Mouse (Mus musculus) limb, embryonic 12.5 days (tissue): Measurements from ENCODE around the gene Arhgef9. TPM values are rescaled to one million over a fixed set of nuclear protein-coding genes. Genes with fewer than 3 reads are reported as not detected.

Experiments used
- ATAC-seq: fragments of 200-750 bp; cut with Nextera tagmentation; 2 replicates; pipeline ENCODE4 v1.8.0; 2017; ENCODE audit warnings: low read depth, moderate TSS enrichment; ENCODE audit not compliant: insufficient number of reproducible peaks, insufficient read depth, low FRiP score, low TSS enrichment
- H3K27ac ChIP-seq: fragments of 300-500 bp; sonication (generic); 2 replicates; pipeline ENCODE4 v1.5.1; 2016; ENCODE audit warnings: mild to moderate bottlenecking, moderate library complexity
- H3K27me3 ChIP-seq: fragments of 300-500 bp; sonication (generic); 2 replicates; pipeline ENCODE4 v1.6.1; 2016; ENCODE audit warnings: mild to moderate bottlenecking, moderate library complexity
- H3K36me3 ChIP-seq: fragments of 300-500 bp; sonication (generic); 2 replicates; pipeline ENCODE4 v1.6.1; 2016; ENCODE audit warnings: mild to moderate bottlenecking, moderate library complexity
- H3K4me1 ChIP-seq: fragments of 300-500 bp; sonication (generic); replicated peaks from 2 replicates; pipeline ENCODE4 v1.6.1; 2016
- H3K4me2 ChIP-seq: fragments of 300-500 bp; sonication (generic); 2 replicates; pipeline ENCODE4 v1.6.1; 2016; ENCODE audit warnings: mild to moderate bottlenecking, moderate library complexity
- H3K4me3 ChIP-seq: fragments of 300-500 bp; sonication (generic); replicated peaks from 2 replicates; pipeline ENCODE4 v1.5.1; 2016; ENCODE audit warnings: mild to moderate bottlenecking
- H3K9ac ChIP-seq: fragments of 300-500 bp; sonication (generic); replicated peaks from 2 replicates; pipeline ENCODE4 v1.6.1; 2016; ENCODE audit warnings: mild to moderate bottlenecking, moderate library complexity
- H3K9me3 ChIP-seq: fragments of 300-500 bp; sonication (generic); 2 replicates; pipeline ENCODE4 v1.6.1; 2016; ENCODE audit warnings: mild to moderate bottlenecking, moderate library complexity
- WGBS: fragments of 180-500 bp; shearing (Covaris S2); methylation state at CpG from one replicate; pipeline ENCODE4 v1.1.7; 2016; 5-methylcytosine and 5-hydroxymethylcytosine counted together
- polyA plus RNA-seq: library from polyadenylated mRNA; unstranded; fragments of >200 nt; fragmentation: Nextera tagmentation; extraction: Ambion mirVana; gene quantifications from 2 replicates; pipeline ENCODE4 v1.2.1, GENCODE M21; 2016

The Arhgef9 gene
- polyA plus RNA-seq: 17.0 and 17.1 TPM in 2 replicates

DNA sequence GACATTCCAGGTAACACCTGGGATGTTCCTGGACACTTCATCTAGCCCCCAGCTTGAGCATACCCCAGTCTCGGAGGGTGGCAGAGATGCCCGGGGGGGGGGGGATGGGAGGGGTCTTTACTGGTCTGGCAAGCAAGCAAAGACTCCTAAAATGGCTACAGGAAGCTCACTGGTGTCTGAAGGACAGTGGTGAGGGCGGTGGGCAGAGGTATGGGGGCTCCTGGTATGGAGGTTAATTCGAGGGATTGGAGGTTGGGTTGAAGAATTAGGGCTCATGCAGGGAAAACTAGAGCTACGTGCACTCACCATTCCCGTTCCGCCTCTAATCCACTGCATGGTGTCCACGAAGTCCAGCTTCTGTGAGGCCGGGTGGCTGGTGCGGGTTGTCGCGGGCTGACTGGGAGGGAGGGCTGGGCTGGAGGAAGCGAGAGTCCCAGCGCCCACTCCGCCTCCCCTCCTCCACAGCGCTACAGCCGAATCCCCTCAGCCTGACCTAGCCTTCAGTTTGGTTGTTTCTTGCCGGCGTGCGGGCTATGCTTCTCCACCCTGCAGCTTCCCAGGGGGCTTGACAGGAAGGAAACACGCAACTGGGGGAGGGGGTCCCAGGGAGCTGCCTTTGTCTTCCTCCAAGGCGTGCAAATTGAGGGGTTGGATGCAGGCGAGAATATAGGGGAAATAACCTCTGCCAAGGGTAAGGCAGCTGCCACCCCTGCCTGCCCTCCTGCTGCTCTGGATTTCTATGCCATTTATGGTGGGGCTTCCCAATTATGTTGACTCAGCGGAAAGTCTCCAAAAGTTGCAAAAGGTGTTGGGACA, at the start of gene Arhgef9:
Gene Arhgef9 (minus strand): TSS at position 753 of the 816 bp plus-strand sequence.
- peak within 1 kb of the TSS; percentile 45 for H3K9ac ChIP-seq
- peak; percentile 75 for ATAC-seq
- H3K27me3 ChIP-seq: peaks cover 17% of the 10 kb centered on the region
- 20% methylated on average over 23 of the region's 24 CpGs for WGBS
- H3K9me3 ChIP-seq: no peaks in the 10 kb centered on the region
- no peaks in the 10 kb centered on the region for H3K36me3 ChIP-seq
- 0 out of 2 replicates have a peak within 1 kb of the TSS, but pooled peaks have one; percentile 17 for H3K27ac ChIP-seq
- H3K4me3 ChIP-seq: peak within 1 kb of the TSS; percentile 42
- H3K4me1 ChIP-seq: no peaks in the 10 kb centered on the region
- peak within 1 kb of the TSS; percentile 58 for H3K4me2 ChIP-seq

DNA sequence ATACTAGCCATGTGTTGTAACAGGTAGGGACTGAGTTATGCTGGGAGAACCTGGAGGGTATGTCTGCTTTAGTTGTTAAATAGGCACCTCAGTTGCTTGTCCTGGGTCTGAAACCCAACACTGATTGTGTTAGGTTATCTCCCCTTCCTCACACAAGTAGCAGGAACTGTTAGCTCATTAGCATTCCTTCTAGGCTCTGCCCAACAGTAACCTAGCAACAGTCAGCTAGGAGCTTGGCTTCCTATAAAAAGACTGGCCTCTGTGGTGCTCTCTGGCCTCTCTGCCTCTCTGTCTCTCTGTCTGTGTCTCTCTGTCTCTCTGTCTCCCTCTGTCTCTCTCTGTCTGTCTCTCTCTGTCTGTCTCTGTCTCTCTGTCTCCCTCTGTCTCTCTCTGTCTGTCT, 42.2 kb upstream of the Arhgef9 start:
- no peak overlapping the region for H3K4me3 ChIP-seq
- H3K9me3 ChIP-seq: no peaks in the 10 kb centered on the region
- no peak for ATAC-seq
- H3K4me1 ChIP-seq: no peaks in the 10 kb centered on the region
- H3K27me3 ChIP-seq: no peaks in the 10 kb centered on the region
- no peak overlapping the region for H3K4me2 ChIP-seq
- no peak overlapping the region for H3K27ac ChIP-seq
- H3K9ac ChIP-seq: no peak overlapping the region
- no peaks in the 10 kb centered on the region for H3K36me3 ChIP-seq

DNA sequence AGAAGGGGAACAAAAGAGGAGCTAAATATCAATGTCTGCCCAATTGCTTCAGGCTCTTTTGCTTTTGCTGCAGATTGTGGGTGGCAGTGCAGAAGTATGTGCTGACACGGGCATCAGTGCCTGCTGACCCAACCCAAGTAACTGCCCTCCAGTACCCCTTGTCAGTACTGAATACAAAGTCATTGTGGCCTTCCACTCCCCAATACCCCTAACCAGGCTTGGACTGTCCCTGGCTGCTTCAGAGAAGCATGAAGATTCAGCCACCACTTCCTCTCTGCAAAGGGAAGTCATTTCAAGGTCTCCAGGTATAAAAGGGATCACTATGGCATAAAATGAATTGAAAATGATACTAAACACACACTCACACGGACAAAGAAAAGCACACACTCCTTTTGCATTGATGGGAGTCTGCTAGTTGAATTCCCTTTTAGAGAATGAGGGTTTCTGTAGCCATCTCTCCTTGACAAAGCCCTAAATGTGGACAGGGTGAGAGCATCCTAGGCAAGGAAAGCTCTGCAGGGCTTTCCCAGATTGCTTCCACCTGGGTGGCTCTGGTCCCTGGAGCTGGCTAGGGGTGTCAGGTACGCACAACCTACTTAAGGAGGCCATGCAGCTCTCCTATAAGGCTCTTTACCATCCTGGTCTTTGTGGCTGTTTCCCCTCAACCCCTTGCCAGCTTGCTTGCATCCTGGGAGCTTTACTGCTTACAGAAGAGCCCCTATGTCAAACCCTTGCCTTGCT, 1.1 kb downstream of the Arhgef9 start:
- Histone ChIP-seq H3K27ac (no peak overlapping the region), H3K36me3 (no peaks in the 10 kb centered on the region), H3K9ac (peak overlapping the region; percentile 45), H3K4me1 (no peaks in the 10 kb centered on the region), H3K27me3 (peaks cover 17% of the 10 kb centered on the region), H3K9me3 (no peaks in the 10 kb centered on the region), H3K4me2 (peak overlapping the region; percentile 58), H3K4me3 (peak overlapping the region; percentile 42)
- WGBS: 55% methylated on average over 3 of the region's 3 CpGs
- ATAC-seq: no peak

DNA sequence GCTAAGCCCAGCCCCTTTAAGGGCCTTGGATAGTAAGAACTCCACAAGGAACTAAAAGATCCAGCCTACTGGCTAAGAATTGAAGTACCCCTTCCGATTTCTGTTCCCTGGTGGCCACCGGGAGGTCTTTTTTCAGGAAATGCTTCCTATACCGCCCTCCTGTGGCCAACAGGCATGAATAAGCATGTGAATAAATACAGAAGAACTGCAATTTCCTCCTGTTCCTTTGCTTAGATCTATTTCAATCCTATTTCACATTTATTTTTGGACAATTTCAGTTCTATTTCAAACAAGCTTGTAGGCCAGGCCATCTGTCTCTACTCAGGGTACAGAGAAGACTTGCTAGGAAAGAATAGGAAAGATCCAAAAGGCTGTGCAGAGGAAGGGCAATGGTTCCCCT, 20.7 kb downstream of the Arhgef9 start:
- Histone ChIP-seq H3K27ac (no peak overlapping the region), H3K4me3 (no peak overlapping the region), H3K27me3 (0 out of 2 replicates have a peak, but pooled peaks cover 2% of the 10 kb centered on the region), H3K9ac (no peak overlapping the region), H3K9me3 (no peaks in the 10 kb centered on the region), H3K36me3 (no peaks in the 10 kb centered on the region), H3K4me1 (no peaks in the 10 kb centered on the region), H3K4me2 (no peak overlapping the region)
- no peak for ATAC-seq
- 8% methylated on average over 3 of the region's 3 CpGs for WGBS

DNA sequence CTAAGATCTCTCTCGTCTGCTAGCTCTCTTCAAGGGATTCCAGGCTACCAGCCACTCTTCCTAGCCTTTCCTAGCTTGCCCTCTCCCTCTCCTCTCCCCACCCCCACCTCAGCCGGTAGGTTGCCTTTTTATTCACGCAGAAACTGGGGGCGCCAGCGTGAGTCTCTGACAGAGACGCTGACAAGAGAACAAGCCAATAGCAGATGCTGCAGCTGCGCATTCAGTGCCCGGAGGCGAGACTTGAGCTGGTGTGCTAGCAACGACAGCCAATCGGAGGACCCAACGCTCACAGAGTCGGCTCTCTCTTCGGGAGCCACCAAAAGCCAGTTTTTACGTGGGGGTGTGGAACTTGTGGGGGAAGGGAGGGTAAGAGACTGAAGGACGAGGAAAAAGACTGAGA, 30.3 kb downstream of the Arhgef9 start:
- peak overlapping the region; percentile 76 for H3K27ac ChIP-seq
- no peaks in the 10 kb centered on the region for H3K4me1 ChIP-seq
- peak; percentile 99 for ATAC-seq
- H3K9me3 ChIP-seq: no peaks in the 10 kb centered on the region
- H3K9ac ChIP-seq: peak overlapping the region; percentile 51
- H3K27me3 ChIP-seq: peaks cover 12% of the 10 kb centered on the region; the same call in 1 of the 2 replicates
- no peaks in the 10 kb centered on the region for H3K36me3 ChIP-seq
- H3K4me2 ChIP-seq: peak overlapping the region; percentile 66
- peak overlapping the region; percentile 43 for H3K4me3 ChIP-seq
- WGBS: 17% methylated on average over 16 of the region's 16 CpGs

DNA sequence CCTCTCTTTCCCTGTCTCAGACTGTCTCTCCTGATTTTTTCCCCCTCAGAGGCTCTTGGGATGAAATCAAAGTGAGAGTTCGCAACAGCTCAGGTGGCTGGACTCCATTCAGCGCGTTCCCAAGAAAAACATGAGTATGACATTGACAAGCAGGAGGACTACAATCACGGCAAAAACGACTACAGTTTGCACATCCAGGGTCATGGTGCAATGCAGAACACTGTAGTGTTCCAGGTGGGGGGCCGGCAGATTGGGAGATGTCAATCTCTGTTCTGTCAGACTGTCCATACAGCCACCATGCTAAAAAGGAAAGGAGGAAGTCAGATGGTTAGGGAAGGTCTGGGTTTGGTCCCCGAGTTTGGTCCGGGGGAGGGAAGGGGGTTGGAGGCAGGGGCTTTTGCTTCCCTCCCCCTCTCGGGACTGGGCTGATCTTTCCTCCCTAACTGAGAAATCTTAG, 31.0 kb downstream of the Arhgef9 start:
- no peaks in the 10 kb centered on the region for H3K36me3 ChIP-seq
- H3K4me2 ChIP-seq: peak overlapping the region; percentile 66
- H3K9me3 ChIP-seq: no peaks in the 10 kb centered on the region
- H3K27ac ChIP-seq: peak overlapping the region; percentile 76
- 23% methylated on average over 9 of the region's 9 CpGs for WGBS
- H3K4me3 ChIP-seq: peak overlapping the region; percentile 43
- ATAC-seq: peak; percentile 52; the same call in 1 of the 2 replicates
- H3K9ac ChIP-seq: peak overlapping the region; percentile 51
- H3K4me1 ChIP-seq: no peaks in the 10 kb centered on the region
- H3K27me3 ChIP-seq: peaks cover 12% of the 10 kb centered on the region; the same call in 1 of the 2 replicates

DNA sequence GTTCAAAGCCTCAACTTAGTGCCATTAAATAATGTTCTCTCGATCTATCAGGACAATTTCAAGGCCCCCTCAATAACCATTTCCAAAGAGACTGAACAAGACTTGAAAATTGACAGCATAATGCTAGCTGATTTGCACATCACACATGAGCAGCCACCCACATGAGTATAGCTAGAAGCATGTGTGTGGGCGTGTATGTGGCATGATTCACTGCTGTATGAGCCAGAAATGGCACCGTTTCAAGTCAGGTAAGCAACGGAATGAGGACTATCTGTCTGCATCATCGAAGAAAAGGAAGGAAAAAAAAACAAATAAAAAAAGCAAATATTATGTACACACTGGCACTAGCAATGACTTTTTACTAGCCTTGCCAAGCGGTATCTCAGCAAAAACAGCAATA, 32.5 kb downstream of the Arhgef9 start:
- Histone ChIP-seq H3K9ac (no peak overlapping the region), H3K27me3 (peaks cover 12% of the 10 kb centered on the region; the same call in 1 of the 2 replicates), H3K4me2 (peak overlapping the region; percentile 66), H3K4me3 (no peak overlapping the region), H3K4me1 (no peaks in the 10 kb centered on the region), H3K27ac (no peak overlapping the region), H3K36me3 (no peaks in the 10 kb centered on the region), H3K9me3 (no peaks in the 10 kb centered on the region)
- WGBS: 76% methylated on average over 6 of the region's 6 CpGs
- ATAC-seq: no peak

DNA sequence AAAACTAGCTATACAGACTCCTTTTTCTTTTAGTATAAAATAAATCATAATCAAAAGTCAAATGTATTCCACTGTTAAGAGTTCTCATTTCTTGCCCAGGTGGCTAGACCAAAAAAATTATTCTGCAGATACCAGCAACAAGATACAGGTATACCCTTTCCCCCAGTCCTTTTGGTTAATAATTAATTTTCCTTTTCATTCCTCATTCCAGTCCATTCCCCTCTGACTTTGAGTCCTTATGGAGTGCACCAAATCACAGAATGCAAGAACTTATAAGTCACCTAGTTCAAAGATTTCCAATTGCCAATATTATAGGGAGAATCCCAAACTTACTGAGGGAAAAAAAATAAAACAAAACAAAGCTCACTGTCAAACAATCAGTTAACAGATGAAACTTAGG, 33.2 kb downstream of the Arhgef9 start:
- Histone ChIP-seq H3K4me3 (no peak overlapping the region), H3K36me3 (no peaks in the 10 kb centered on the region), H3K27ac (no peak overlapping the region), H3K4me1 (no peaks in the 10 kb centered on the region), H3K9ac (no peak overlapping the region), H3K4me2 (no peak overlapping the region), H3K27me3 (peaks cover 12% of the 10 kb centered on the region; the same call in 1 of the 2 replicates), H3K9me3 (no peaks in the 10 kb centered on the region)
- ATAC-seq: no peak

DNA sequence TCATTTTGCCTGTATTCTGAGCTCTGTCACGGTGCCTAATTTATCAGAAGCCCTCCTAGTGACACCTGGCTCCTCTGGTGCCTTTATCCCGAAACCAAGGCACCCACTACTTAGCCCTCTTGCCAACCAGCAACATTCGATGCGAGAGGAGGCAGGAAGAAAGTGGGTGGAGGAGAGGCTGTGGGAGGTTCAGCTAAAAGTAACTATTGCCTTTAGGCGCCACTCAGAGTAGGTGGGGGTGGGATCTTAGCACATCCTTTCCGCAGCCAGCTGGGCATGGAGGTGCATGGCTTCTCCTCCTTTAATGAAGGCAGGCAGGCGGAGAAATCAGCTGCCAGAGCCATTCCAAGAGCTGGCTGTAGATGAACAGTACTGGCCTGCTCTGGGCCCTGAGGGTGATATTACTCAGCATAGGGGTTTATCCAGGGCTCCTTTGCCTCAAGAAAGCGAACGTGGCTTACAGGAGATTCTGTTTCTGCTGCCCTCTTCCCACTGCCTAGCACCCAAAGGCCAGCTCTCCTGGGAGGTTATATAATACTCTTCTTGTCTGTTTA, 39.7 kb downstream of the Arhgef9 start:
- no peak overlapping the region for H3K9ac ChIP-seq
- peaks cover 10% of the 10 kb centered on the region for H3K27me3 ChIP-seq
- no peak overlapping the region for H3K27ac ChIP-seq
- no peak overlapping the region for H3K4me2 ChIP-seq
- no peak overlapping the region for H3K4me3 ChIP-seq
- 39% methylated on average over 9 of the region's 9 CpGs for WGBS
- no peak for ATAC-seq
- no peaks in the 10 kb centered on the region for H3K9me3 ChIP-seq
- no peaks in the 10 kb centered on the region for H3K4me1 ChIP-seq
- H3K36me3 ChIP-seq: no peaks in the 10 kb centered on the region

DNA sequence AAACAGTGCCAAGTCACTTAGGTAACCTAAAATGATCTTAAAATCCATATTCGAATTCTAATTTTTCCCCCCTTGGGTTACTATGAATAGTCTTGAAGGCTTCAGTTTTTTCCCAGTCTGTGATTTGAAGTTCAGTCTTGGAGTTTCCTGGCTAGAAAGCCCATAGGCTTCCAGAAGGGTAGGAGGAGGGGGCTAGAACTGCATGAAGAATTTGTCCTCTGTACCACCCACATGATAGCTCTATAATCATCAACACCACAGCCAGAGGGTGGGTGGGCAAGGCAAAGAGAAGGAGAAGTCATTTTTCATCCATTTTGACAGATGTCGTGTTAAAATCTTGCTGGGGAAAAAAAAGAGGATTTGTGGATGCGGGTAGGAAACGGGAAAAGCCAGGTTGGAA, 58.0 kb downstream of the Arhgef9 start:
- 88% methylated on average over 4 of the region's 4 CpGs for WGBS
- no peaks in the 10 kb centered on the region for H3K9me3 ChIP-seq
- no peak overlapping the region for H3K4me3 ChIP-seq
- no peaks in the 10 kb centered on the region for H3K4me1 ChIP-seq
- H3K4me2 ChIP-seq: no peak overlapping the region
- no peak for ATAC-seq
- no peak overlapping the region for H3K9ac ChIP-seq
- peaks cover 15% of the 10 kb centered on the region for H3K27me3 ChIP-seq
- H3K36me3 ChIP-seq: no peaks in the 10 kb centered on the region
- H3K27ac ChIP-seq: no peak overlapping the region

DNA sequence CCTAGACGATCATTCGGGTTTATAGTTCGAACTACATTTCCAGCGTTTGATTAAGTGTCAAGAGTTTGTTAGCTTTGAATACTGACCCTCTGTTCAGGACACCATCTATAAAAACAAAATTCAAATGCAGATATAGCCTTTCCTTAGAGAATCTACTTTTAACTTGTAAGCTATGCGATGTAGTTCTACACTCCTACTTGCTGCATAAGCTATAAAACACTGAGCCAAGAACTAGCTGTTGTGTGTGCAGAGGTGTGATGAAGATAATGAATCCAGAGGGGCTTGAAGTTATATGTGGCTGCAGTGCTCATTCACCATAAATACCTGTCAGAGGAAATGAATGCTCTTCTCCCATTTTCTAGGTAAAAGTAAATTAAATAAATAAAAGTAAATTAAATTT, 63.2 kb downstream of the Arhgef9 start:
- 78% methylated on average over 5 of the region's 5 CpGs for WGBS
- ATAC-seq: no peak

More for the DNA sequence above, 63.2 kb downstream of the Arhgef9 start:
- no peak overlapping the region for H3K9ac ChIP-seq
- H3K4me3 ChIP-seq: no peak overlapping the region
- H3K27ac ChIP-seq: no peak overlapping the region
- no peaks in the 10 kb centered on the region for H3K9me3 ChIP-seq
- no peak overlapping the region for H3K4me2 ChIP-seq
- H3K4me1 ChIP-seq: no peaks in the 10 kb centered on the region
- no peaks in the 10 kb centered on the region for H3K36me3 ChIP-seq
- H3K27me3 ChIP-seq: peaks cover 7% of the 10 kb centered on the region
